Mouse (Mus musculus) limb, embryonic 13.5 days (tissue): ENCODE results near the gene Nfu1. TPM values are rescaled to one million over a fixed set of nuclear protein-coding genes. Genes with fewer than 3 reads are reported as not detected.

Experiments used
- ATAC-seq: fragments of 200-750 bp; cut with Nextera tagmentation; 2 replicates; pipeline ENCODE4 v1.8.0; 2017; ENCODE audit warnings: low read depth, moderate number of reproducible peaks, moderate TSS enrichment; ENCODE audit not compliant: low FRiP score
- H3K27ac ChIP-seq: fragments of 300-500 bp; sonication (generic); 2 replicates; pipeline ENCODE4 v1.5.1; 2015; ENCODE audit warnings: inconsistent platforms, mild to moderate bottlenecking, moderate library complexity
- H3K27me3 ChIP-seq: fragments of 300-500 bp; sonication (generic); 2 replicates; pipeline ENCODE4 v1.6.1; 2015; ENCODE audit warnings: mild to moderate bottlenecking, inconsistent platforms
- H3K36me3 ChIP-seq: fragments of 300-500 bp; sonication (generic); 2 replicates; pipeline ENCODE4 v1.6.1; 2015; ENCODE audit warnings: inconsistent platforms, mild to moderate bottlenecking, moderate library complexity
- H3K4me1 ChIP-seq: fragments of 300-500 bp; sonication (generic); 2 replicates; pipeline ENCODE4 v1.6.1; 2015; ENCODE audit warnings: inconsistent platforms
- H3K4me2 ChIP-seq: fragments of 300-500 bp; sonication (generic); replicated peaks from 2 replicates; pipeline ENCODE4 v1.6.1; 2015; ENCODE audit warnings: inconsistent platforms, mild to moderate bottlenecking, moderate library complexity
- H3K4me3 ChIP-seq: fragments of 300-500 bp; sonication (generic); 2 replicates; pipeline ENCODE4 v1.5.1; 2015; ENCODE audit warnings: moderate library complexity, mild to moderate bottlenecking, inconsistent platforms
- H3K9ac ChIP-seq: fragments of 300-500 bp; sonication (generic); 2 replicates; pipeline ENCODE4 v1.6.1; 2015; ENCODE audit warnings: mild to moderate bottlenecking, inconsistent platforms
- H3K9me3 ChIP-seq: fragments of 300-500 bp; sonication (generic); 2 replicates; pipeline ENCODE4 v1.6.1; 2016; ENCODE audit warnings: inconsistent platforms
- WGBS: fragments of 180-500 bp; shearing (Covaris S2); methylation state at CpG from one replicate; pipeline ENCODE4 v1.1.7; 2015; 5-methylcytosine and 5-hydroxymethylcytosine counted together
- polyA plus RNA-seq: library from polyadenylated mRNA; unstranded; fragments of >200 nt; fragmentation: Nextera tagmentation; extraction: Ambion mirVana; gene quantifications from 2 replicates; pipeline ENCODE4 v1.2.1, GENCODE M21; 2015

Nfu1 gene
- polyA plus RNA-seq: 105 TPM in 2 replicates

GRCm38 (mm10) chr6:87008887-87009286, at the start of gene Nfu1:
TSS of gene Nfu1 (plus strand) at chr6:87009236.
- H3K4me1 ChIP-seq: peaks cover 11% of the 10 kb centered on the region
- no peak for ATAC-seq
- H3K4me2 ChIP-seq: peak within 1 kb of the TSS; percentile 67
- H3K27ac ChIP-seq: peak within 1 kb of the TSS; percentile 55; the same call in 1 of the 2 replicates
- no peaks in the 10 kb centered on the region for H3K27me3 ChIP-seq
- H3K9me3 ChIP-seq: no peaks in the 10 kb centered on the region
- peaks cover 13% of the 10 kb centered on the region; the same call in 1 of the 2 replicates for H3K36me3 ChIP-seq
- WGBS: 75% methylated on average over 6 of the region's 6 CpGs
- H3K9ac ChIP-seq: peak within 1 kb of the TSS; percentile 98
- H3K4me3 ChIP-seq: peak within 1 kb of the TSS; percentile 95

GRCm38 (mm10) chr6:86963987-86964685, 44.9 kb upstream of the Nfu1 start:
- Histone ChIP-seq H3K4me3 (no peak overlapping the region), H3K9ac (no peak overlapping the region), H3K9me3 (no peaks in the 10 kb centered on the region), H3K4me1 (no peaks in the 10 kb centered on the region), H3K27me3 (no peaks in the 10 kb centered on the region), H3K27ac (no peak overlapping the region), H3K4me2 (no peak overlapping the region), H3K36me3 (peaks cover 93% of the 10 kb centered on the region)
- 88% methylated on average over 7 of the region's 7 CpGs for WGBS
- ATAC-seq: no peak

GRCm38 (mm10) chr6:86967166-86967565, 41.9 kb upstream of the Nfu1 start:
- Histone ChIP-seq H3K4me1 (no peaks in the 10 kb centered on the region), H3K4me3 (no peak overlapping the region), H3K9me3 (no peaks in the 10 kb centered on the region), H3K36me3 (peaks cover 92% of the 10 kb centered on the region), H3K4me2 (no peak overlapping the region), H3K27ac (no peak overlapping the region), H3K9ac (no peak overlapping the region), H3K27me3 (no peaks in the 10 kb centered on the region)
- ATAC-seq: no peak
- 82% methylated on average over 2 of the region's 2 CpGs for WGBS

GRCm38 (mm10) chr6:86973956-86974355, 35.1 kb upstream of the Nfu1 start:
- Histone ChIP-seq H3K4me3 (no peak overlapping the region), H3K27me3 (no peaks in the 10 kb centered on the region), H3K4me2 (no peak overlapping the region), H3K36me3 (peaks cover 72% of the 10 kb centered on the region), H3K9me3 (no peaks in the 10 kb centered on the region), H3K4me1 (no peaks in the 10 kb centered on the region), H3K27ac (no peak overlapping the region), H3K9ac (no peak overlapping the region)
- WGBS: 89% methylated on average over 4 of the region's 4 CpGs
- no peak for ATAC-seq

- H3K36me3 ChIP-seq: peaks cover 56% of the 10 kb centered on the region
- no peak overlapping the region for H3K4me2 ChIP-seq
- no peak for ATAC-seq
- 85% methylated on average over 8 of the region's 8 CpGs for WGBS
- H3K9ac ChIP-seq: no peak overlapping the region
- H3K4me1 ChIP-seq: no peaks in the 10 kb centered on the region
- H3K4me3 ChIP-seq: no peak overlapping the region
- H3K9me3 ChIP-seq: 0 out of 2 replicates have a peak, but pooled peaks cover 3% of the 10 kb centered on the region
- H3K27me3 ChIP-seq: no peaks in the 10 kb centered on the region
- no peak overlapping the region for H3K27ac ChIP-seq
Observed at GRCm38 (mm10) chr6:86978156-86978908, 30.7 kb upstream of the Nfu1 start.

GRCm38 (mm10) chr6:86978909-86979265, 30.1 kb upstream of the Nfu1 start:
- no peaks in the 10 kb centered on the region for H3K4me1 ChIP-seq
- no peak overlapping the region for H3K27ac ChIP-seq
- H3K36me3 ChIP-seq: peaks cover 54% of the 10 kb centered on the region
- H3K9me3 ChIP-seq: 0 out of 2 replicates have a peak, but pooled peaks cover 3% of the 10 kb centered on the region
- H3K27me3 ChIP-seq: no peaks in the 10 kb centered on the region
- no peak overlapping the region for H3K4me2 ChIP-seq
- 78% methylated on average over 6 of the region's 6 CpGs for WGBS
- no peak overlapping the region for H3K4me3 ChIP-seq
- H3K9ac ChIP-seq: no peak overlapping the region
- ATAC-seq: no peak

GRCm38 (mm10) chr6:86981206-86981605, 27.8 kb upstream of the Nfu1 start:
- Histone ChIP-seq H3K4me1 (no peaks in the 10 kb centered on the region), H3K4me2 (no peak overlapping the region), H3K4me3 (no peak overlapping the region), H3K9ac (no peak overlapping the region), H3K36me3 (peaks cover 50% of the 10 kb centered on the region), H3K27me3 (no peaks in the 10 kb centered on the region), H3K27ac (no peak overlapping the region), H3K9me3 (0 out of 2 replicates have a peak, but pooled peaks cover 3% of the 10 kb centered on the region)
- 81% methylated on average over 2 of the region's 2 CpGs for WGBS
- ATAC-seq: no peak

GRCm38 (mm10) chr6:86985314-86986106, 23.5 kb upstream of the Nfu1 start:
- ATAC-seq: no peak
- 81% methylated on average over 8 of the region's 8 CpGs for WGBS

GRCm38 (mm10) chr6:86989576-86989975, 19.5 kb upstream of the Nfu1 start:
- WGBS: 95% methylated on average over 6 of the region's 6 CpGs
- Histone ChIP-seq H3K36me3 (peaks cover 33% of the 10 kb centered on the region), H3K27me3 (no peaks in the 10 kb centered on the region), H3K4me1 (no peaks in the 10 kb centered on the region), H3K9ac (no peak overlapping the region), H3K4me2 (no peak overlapping the region), H3K4me3 (no peak overlapping the region), H3K27ac (no peak overlapping the region), H3K9me3 (no peaks in the 10 kb centered on the region)
- no peak for ATAC-seq

More at GRCm38 (mm10) chr6:86985314-86986106, 23.5 kb upstream of the Nfu1 start:
- Histone ChIP-seq H3K4me1 (no peaks in the 10 kb centered on the region), H3K27ac (no peak overlapping the region), H3K4me2 (no peak overlapping the region), H3K9me3 (no peaks in the 10 kb centered on the region), H3K4me3 (no peak overlapping the region), H3K36me3 (peaks cover 46% of the 10 kb centered on the region), H3K9ac (no peak overlapping the region), H3K27me3 (no peaks in the 10 kb centered on the region)

GRCm38 (mm10) chr6:86991041-86991440, 18.0 kb upstream of the Nfu1 start:
- H3K4me1 ChIP-seq: no peaks in the 10 kb centered on the region
- H3K4me2 ChIP-seq: no peak overlapping the region
- H3K36me3 ChIP-seq: peaks cover 36% of the 10 kb centered on the region
- no peak overlapping the region for H3K4me3 ChIP-seq
- H3K9ac ChIP-seq: no peak overlapping the region
- ATAC-seq: no peak
- WGBS: 86% methylated on average over 3 of the region's 3 CpGs
- H3K27ac ChIP-seq: no peak overlapping the region
- no peaks in the 10 kb centered on the region for H3K9me3 ChIP-seq
- no peaks in the 10 kb centered on the region for H3K27me3 ChIP-seq

GRCm38 (mm10) chr6:86992349-86992748, 16.7 kb upstream of the Nfu1 start:
- H3K27ac ChIP-seq: no peak overlapping the region
- no peak overlapping the region for H3K4me3 ChIP-seq
- no peak for ATAC-seq
- H3K9ac ChIP-seq: no peak overlapping the region
- H3K36me3 ChIP-seq: peaks cover 42% of the 10 kb centered on the region
- no peaks in the 10 kb centered on the region for H3K27me3 ChIP-seq
- 84% methylated on average over 8 of the region's 8 CpGs for WGBS
- H3K4me2 ChIP-seq: no peak overlapping the region
- no peaks in the 10 kb centered on the region for H3K4me1 ChIP-seq
- H3K9me3 ChIP-seq: no peaks in the 10 kb centered on the region

GRCm38 (mm10) chr6:86994254-86994653, 14.8 kb upstream of the Nfu1 start:
- Histone ChIP-seq H3K4me3 (no peak overlapping the region), H3K27me3 (no peaks in the 10 kb centered on the region), H3K36me3 (peaks cover 50% of the 10 kb centered on the region), H3K9ac (no peak overlapping the region), H3K9me3 (no peaks in the 10 kb centered on the region), H3K27ac (no peak overlapping the region), H3K4me2 (no peak overlapping the region), H3K4me1 (no peaks in the 10 kb centered on the region)
- no peak for ATAC-seq
- 82% methylated on average over 4 of the region's 4 CpGs for WGBS
